Mouse (Mus musculus) hematopoietic stem cell, adult 5-6 weeks (primary cell): ENCODE measurements around the gene Olfr888. TPM values are rescaled to one million over a fixed set of nuclear protein-coding genes. Genes with fewer than 3 reads are reported as not detected.

ENCODE experiments used
- ATAC-seq, 2 experiments: fragments of 125-278 bp in 1 of 2; replicated peaks in 1 of 2; 2 replicates each; pipeline ENCODE4 v1.8.0; 2016 to 2017; ENCODE audit warnings: inconsistent platforms in 2 of 2, mild to moderate bottlenecking in 2 of 2, moderate number of reproducible peaks in 2 of 2, low read depth in 1 of 2, moderate TSS enrichment in 1 of 2; ENCODE audit not compliant: low FRiP score in 2 of 2, poor library complexity in 2 of 2, severe bottlenecking in 2 of 2, insufficient read depth in 1 of 2, low TSS enrichment in 1 of 2
- total RNA-seq: library from RNA; stranded (forward); fragments of 172-1452, 232-1000 nt; gene quantifications from 2 replicates; pipeline ENCODE4 v1.2.3, GENCODE M21; 2017

Gene Olfr888
- total RNA-seq, result not detected in 2 replicates

- ATAC-seq, result no peak
These were observed at the start of gene Olfr888 for GRCm38 (mm10) chr9:38107828-38108227. Gene Olfr888, plus strand, starts transcription at chr9:38108128.

- ATAC-seq, result no peak
These were observed 46.9 kb upstream of the Olfr888 start, which contains the start of gene Olfr885 for GRCm38 (mm10) chr9:38061022-38061421. Gene Olfr885, plus strand, starts transcription at chr9:38061322.

GRCm38 (mm10) chr9:38083772-38084171 lies 24.2 kb upstream of the Olfr888 start, which contains the start of gene Olfr887:
Gene Olfr887, plus strand, starts transcription at chr9:38084072.
- no peak for ATAC-seq

- no peak for ATAC-seq
These were observed 7.0 kb downstream of the Olfr888 start, which contains the start of gene Olfr889 for GRCm38 (mm10) chr9:38114898-38115297. Gene Olfr889, plus strand, starts transcription at chr9:38115198.

GRCm38 (mm10) chr9:38142217-38142616 lies 34.3 kb downstream of the Olfr888 start, which contains the start of gene Olfr890:
Gene Olfr890, plus strand, starts transcription at chr9:38142517.
- ATAC-seq, result no peak

Other genes with a start within 250 kb of the Olfr888 start
- 0.06 TPM in 1 of 2 replicates, not detected in the other for gene Olfr145, start 211.4 kb upstream of the Olfr888 start, total RNA-seq
- not detected in 2 replicates for gene Olfr878, start 190.3 kb upstream of the Olfr888 start, total RNA-seq
- not detected in 2 replicates for gene Olfr881, start 116.3 kb upstream of the Olfr888 start, total RNA-seq
- not detected in 2 replicates for gene Olfr883, start 82.3 kb upstream of the Olfr888 start, total RNA-seq
- not detected in 2 replicates for gene Olfr884, start 61.6 kb upstream of the Olfr888 start, total RNA-seq
- not detected in 2 replicates for gene Olfr885, start 46.8 kb upstream of the Olfr888 start, total RNA-seq
- not detected in 2 replicates for gene Olfr887, start 24.1 kb upstream of the Olfr888 start, total RNA-seq
- gene Olfr889, start 7.1 kb downstream of the Olfr888 start, total RNA-seq, result not detected in 2 replicates
- not detected in 2 replicates for gene Olfr890, start 34.4 kb downstream of the Olfr888 start, total RNA-seq
- not detected in 2 replicates for gene Olfr891, start 72.7 kb downstream of the Olfr888 start, total RNA-seq
- not detected in 2 replicates for gene Olfr893, start 100.2 kb downstream of the Olfr888 start, total RNA-seq
- not detected in 2 replicates for gene Olfr894, start 109.9 kb downstream of the Olfr888 start, total RNA-seq
- gene Olfr143, start 144.6 kb downstream of the Olfr888 start, total RNA-seq, result not detected in 2 replicates
- not detected in 2 replicates for gene Olfr895, start 159.7 kb downstream of the Olfr888 start, total RNA-seq
- gene Olfr896-ps1, start 183.0 kb downstream of the Olfr888 start, total RNA-seq, result not detected in 2 replicates
- not detected in 2 replicates for gene Olfr25, start 220.9 kb downstream of the Olfr888 start, total RNA-seq
- gene Olfr898, start 240.3 kb downstream of the Olfr888 start, total RNA-seq, result not detected in 2 replicates